Mouse (Mus musculus): ENCODE data around the gene Hsd3b7.

GRCm38 (mm10) chr7:127751619-127752018 lies 48.8 kb upstream of the Hsd3b7 start:
- TF ChIP-seq CTCF (IDR thresholded peaks at IDR 0.05; ENCODE audit: low read depth), result no peak
- TF ChIP-seq EP300 (IDR thresholded peaks at IDR 0.05; ENCODE audit: low read depth), result no peak
